Mouse (Mus musculus): Measurements from ENCODE around the gene Fgfr2.

- TF ChIP-seq CTCF (IDR thresholded peaks at IDR 0.05; ENCODE audit: control insufficient read depth, insufficient read depth, insufficient replicate concordance, low read depth, low read length) (no peak), POLR2A (IDR thresholded peaks at IDR 0.05; ENCODE audit: control insufficient read depth, low read depth, low read length) (no peak)
Measured at GRCm38 (mm10) chr7:130800681-130801080, 2322.5 kb downstream of the Fgfr2 start.
